Mouse (Mus musculus) spleen, adult 2 months (tissue): Measurements from ENCODE around the gene Plekho1.

Experiments used
- CTCF ChIP-seq: fragments of 200-500 bp; IDR thresholded peaks from 2 replicates; pipeline ENCODE4 v1.5.1; 2011; ENCODE audit warnings: mild to moderate bottlenecking, inconsistent platforms; ENCODE audit not compliant: insufficient read depth, insufficient read length, insufficient replicate concordance; ENCODE audit errors: extremely low read depth
- POLR2A ChIP-seq: fragments of 200-500 bp; IDR thresholded peaks from 2 replicates; pipeline ENCODE4 v1.6.1; 2011; ENCODE audit warnings: low read depth, low read length, inconsistent platforms

- TF ChIP-seq CTCF (no peak), POLR2A (no peak)
Observed at GRCm38 (mm10) chr3:96000080-96000632, 4.4 kb upstream of the Plekho1 start.
